Mouse (Mus musculus): ENCODE measurements around the gene Jph3. TPM values are rescaled to one million over a fixed set of nuclear protein-coding genes. Genes with fewer than 3 reads are reported as not detected.

Gene Jph3
- not detected for total RNA-seq (2023)

GRCm38 (mm10) chr8:121729323-121729722 lies at the start of gene Jph3:
Jph3 (plus strand) TSS chr8:121729623.

DNA sequence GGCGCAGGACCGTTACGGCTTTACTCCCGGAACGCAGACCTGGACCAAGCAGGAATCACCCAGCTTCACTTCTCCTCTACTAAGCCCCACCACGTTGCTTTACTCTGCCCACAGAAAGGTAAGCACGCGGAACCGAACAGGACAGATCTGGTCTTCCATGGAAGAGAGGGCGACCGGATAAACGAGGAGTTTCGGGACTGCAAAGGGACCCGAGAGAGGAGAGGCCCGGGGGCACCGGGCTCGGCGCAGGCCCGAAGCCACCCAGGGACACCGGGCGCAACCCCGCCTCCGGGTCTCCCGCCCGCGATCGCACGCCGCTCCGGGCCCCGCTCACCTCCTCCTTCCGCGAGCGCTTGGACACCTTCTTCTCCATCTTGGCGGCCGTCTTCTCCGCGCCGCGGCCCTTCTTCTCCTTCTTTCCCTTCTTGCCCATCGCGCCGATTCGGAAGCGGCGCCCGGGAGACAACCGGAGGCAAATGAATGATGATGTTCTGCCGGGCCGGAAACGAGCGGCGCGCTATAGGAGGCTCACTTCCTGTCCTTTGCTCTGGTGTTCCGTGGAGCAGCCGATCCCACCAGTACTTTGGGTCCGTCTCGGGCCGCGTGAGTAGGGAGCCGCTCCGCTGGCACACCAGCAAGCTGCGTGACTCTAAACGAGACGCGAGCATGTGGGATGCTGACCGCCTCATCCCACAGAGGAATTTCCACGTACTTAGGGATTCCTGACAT lies 99.8 kb downstream of the Jph3 start, which contains the start of gene Klhdc4:
Klhdc4 (minus strand) TSS at position 522 of the 729 bp plus-strand sequence.

Other genes starting within 250 kb of the Jph3 start
- not detected for gene 1700018B08Rik, start 185.3 kb upstream of the Jph3 start, total RNA-seq (2023)
- 21.6 TPM for gene Fbxo31, start 150.8 kb upstream of the Jph3 start, total RNA-seq (2023)
- 242 TPM for gene Map1lc3b, start 139.3 kb upstream of the Jph3 start, total RNA-seq (2023)
- gene Zcchc14, start 76.7 kb upstream of the Jph3 start, total RNA-seq (2023) = 0.35 TPM
- gene Klhdc4, start 99.9 kb downstream of the Jph3 start, total RNA-seq (2023) = 42.8 TPM
- 54.0 TPM for gene Slc7a5, start 178.1 kb downstream of the Jph3 start, total RNA-seq (2023)
- not detected for gene Car5a, start 215.3 kb downstream of the Jph3 start, total RNA-seq (2023)
- gene Banp, start 220.1 kb downstream of the Jph3 start, total RNA-seq (2023) = 81.0 TPM

Measured in CD4-positive naive resting alpha-beta T cell, adult 57 days (primary cell).